Mouse (Mus musculus) left cerebral cortex, postnatal 14 days (tissue): Measurements from ENCODE around the gene Emilin3. TPM values are rescaled to one million over a fixed set of nuclear protein-coding genes. Genes with fewer than 3 reads are reported as not detected.
A peak's percentile ranks its signal among the peaks of the same experiment; 100 is the strongest.

Experiments used
- DNase-seq, 2 experiments: peaks; one replicate each; pipeline ENCODE4 v3.0.0; 2021 to 2022; ENCODE audit warnings: low spot score in 2 of 2, mixed read lengths in 1 of 2
- intact Hi-C: fragments of 180-260 bp; cut with DNase I; formaldehyde crosslinking; loops from one replicate; pipeline ENCODE4 v1.15.1; 2025
- total RNA-seq, 2 experiments: library from RNA; stranded (reverse); gene quantifications; 2 replicates each; pipeline ENCODE4 v1.2.3; 2021

Gene Emilin3
- total RNA-seq, 2 experiments from 2014 or later: 0.35 to 0.57 TPM

DNA sequence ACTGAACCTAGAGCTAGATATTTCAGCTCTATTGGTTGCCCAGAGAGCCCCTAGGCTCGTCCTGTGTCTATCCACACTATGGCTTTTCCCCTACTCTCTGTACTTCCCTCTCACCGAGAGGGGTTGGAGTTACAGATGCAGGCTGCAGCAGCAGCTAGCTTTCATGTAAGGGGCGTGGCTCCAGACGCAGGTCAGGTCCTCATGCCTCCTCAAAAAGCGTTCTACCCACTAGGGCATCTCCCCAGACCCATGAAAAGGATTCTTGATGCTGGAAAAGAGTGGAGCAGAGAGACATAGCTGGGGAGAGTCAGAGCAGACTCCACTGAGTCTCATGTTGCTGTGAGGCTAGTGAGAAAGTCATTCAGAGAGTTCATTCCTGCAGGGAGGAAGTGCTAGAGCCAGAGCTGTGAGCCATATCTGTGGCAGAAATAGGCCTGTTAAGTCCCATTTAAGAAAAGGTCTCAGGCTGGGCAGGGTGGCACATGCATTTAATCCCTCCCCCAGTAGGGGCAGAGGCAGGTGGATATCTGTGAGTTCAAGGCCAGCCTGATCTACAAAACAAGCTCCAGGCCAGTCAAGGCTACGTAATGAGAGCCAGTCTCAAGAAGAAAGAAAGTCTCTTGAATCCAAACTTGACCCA lies 30.5 kb downstream of the Emilin3 start:
- intact Hi-C loops: no loop called here
- DNase-seq: no peak

DNA sequence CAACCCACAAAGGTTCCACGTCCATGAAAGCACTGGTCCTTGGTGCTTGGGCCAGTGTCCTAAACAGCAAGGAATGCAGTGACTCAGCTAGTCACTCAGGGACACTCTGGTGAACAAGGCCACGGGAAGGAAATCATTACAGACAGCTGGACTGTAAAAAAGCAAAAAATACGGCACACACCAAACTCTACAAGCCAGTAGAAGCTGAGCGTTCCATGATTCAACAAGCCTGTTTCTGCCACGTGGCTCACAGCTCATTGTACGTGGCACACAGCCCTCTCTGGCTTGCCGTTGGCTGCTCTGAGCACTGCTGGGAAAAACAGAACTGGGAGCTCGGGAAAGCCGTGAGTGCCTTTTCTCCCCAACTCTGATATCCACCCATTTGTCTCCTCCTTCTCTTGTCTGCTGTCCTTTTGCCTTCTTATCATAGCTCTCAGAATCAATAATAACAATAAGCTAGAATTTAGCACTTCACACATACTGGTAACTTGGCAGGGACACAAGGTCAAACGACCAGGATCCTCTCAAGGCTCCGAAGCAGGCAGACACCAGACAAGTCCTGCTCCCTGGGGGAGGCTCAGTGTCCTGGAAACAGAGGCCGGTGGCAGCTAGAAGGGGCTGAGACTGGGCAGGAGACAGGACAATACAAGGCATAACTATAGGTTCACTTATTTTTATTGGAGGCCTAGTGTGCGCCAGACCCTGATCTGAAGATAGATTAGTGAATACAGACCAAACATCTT lies 31.5 kb downstream of the Emilin3 start, which contains the start of gene Lpin3:
Lpin3 (plus strand) TSS at position 218 of the 743 bp plus-strand sequence.
- DNase-seq: peak in 1 of 2 experiments; percentile 30
- intact Hi-C loops: no loop called here

- no peak for DNase-seq
- intact Hi-C loops: no loop called here
Observed at GRCm38 (mm10) chr2:160876115-160876514, 36.0 kb downstream of the Emilin3 start.

DNA sequence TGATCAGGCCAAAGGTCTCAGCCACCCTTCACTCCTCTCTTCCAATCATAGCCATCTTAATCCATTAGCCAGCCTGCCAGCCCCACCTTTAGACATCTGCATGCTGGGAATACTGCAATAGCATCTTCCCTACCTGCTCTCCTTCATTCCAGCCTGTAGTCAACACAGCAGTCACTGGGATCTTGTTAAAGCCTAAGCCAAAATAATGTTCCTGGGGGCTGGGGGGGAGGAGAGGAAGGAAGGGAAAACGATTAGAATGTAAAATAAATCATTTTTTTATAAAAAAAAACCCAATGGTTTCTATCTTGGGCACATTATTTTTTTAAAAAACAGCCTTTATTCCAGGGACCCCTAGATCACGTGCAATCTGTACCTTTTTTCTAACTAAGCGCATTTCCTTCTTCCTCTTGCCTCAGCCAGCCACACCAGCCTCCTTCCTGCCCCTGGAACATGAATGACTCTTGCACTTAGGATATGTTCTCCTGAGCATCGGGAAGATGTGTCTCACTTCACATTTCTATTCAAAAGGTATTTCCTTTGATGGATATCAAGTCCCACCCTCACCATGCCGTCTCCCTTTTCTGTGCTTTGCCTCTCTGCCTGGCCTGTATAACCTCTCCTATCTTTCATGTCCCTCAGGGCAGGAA lies 37.8 kb downstream of the Emilin3 start:
- intact Hi-C loops: loop anchor here (5.0 kb wide), 2 partner anchors 87 to 142 kb away; partner anchors contain the start of gene Plcg1
- no peak for DNase-seq

DNA sequence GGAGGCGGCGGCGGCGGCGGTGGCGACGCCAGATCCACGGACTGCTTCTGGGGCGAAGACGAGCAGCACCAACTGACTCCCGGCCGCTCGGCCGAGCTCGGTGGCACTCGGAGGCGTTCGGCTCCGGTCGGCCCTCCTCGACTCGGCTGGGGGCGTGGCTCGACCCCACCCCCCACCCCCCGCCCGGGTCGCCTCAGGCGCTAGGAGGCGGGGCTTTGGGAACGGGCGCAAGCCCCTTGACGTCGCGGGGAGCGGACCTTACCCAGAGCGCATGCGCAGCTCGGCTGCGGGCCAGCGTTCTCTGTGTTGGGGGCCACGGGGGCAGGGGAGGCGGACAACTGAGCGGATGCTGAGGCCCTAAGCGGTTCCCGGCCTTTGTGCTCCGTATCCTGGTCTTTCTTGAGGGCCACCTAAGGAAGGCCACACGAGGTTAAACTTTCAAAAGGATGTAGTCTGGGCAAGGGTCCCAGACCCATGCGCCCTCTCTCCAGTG lies 39.2 kb downstream of the Emilin3 start, which contains the start of gene Zhx3:
Zhx3 (minus strand) TSS at position 109 of the 493 bp plus-strand sequence.
- peak; percentile 84 to 89 for DNase-seq
- intact Hi-C loops: loop anchor here (5.0 kb wide), 2 partner anchors 86 to 141 kb away; partner anchors contain the start of gene Plcg1

DNA sequence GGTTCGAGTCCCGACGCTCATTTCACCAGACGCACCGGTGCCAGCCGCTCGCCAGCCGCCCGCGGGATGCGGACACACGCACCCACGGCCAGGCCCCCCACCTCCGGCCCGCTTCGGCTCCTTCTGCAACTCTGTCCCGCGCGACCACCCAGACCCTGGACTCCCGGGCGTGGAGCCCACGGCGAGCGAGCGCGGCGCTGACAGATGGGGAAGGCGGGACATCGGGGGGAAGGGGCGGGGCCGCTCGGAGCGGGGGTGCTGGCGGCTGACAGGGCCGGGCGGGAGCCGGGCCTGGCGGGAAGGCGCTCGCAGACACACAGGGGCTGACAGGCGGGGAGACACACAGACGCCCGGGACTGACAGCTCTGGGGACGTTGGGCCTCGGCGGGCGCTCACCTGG lies 39.7 kb downstream of the Emilin3 start:
- DNase-seq: peak; percentile 41 to 69
- intact Hi-C loops: loop anchor here (5.0 kb wide), 2 partner anchors 85 to 140 kb away; partner anchors contain the start of gene Plcg1

GRCm38 (mm10) chr2:160871310-160871709 lies 40.8 kb downstream of the Emilin3 start:
- intact Hi-C loops: loop anchor here (5.0 kb wide), 2 partner anchors 84 to 139 kb away; partner anchors contain the start of gene Plcg1
- no peak for DNase-seq

DNA sequence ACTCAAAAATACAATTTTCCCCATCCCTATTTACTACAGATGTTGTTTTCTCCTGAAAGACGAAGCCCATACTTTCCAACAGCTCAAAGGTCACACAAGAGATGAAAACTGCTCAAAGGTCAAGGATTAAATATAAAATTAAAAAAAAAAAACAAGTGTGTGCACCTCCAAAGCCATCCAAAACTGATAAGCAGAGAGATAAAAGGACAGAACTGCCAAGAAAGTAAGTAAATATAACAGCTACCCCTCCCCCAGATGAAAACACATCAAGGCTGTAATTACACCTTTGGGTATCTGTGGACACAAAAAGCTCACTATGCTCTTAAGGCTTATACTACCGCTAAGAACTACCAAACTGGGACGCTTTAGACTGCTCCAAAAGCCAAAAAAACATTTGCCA lies 42.7 kb downstream of the Emilin3 start:
- no peak for DNase-seq
- intact Hi-C loops: no loop called here

DNA sequence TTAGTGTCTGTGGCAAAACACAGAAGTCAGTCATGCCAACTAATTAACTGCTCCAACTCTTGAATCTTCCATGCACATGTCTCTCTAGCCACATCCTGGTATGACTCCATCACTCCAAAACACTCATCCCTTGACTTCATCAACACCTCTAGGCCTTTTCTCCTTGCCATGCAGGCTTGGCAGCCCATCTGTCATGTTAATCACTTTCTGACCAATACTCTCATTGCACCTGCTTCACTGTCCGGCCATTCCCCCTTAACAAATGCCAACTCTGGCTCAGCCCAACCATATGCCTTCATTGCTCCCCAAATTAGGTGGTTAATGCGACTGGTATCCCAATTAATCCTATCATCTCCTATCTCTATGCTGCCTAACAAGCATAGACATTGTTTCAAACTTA lies 46.9 kb downstream of the Emilin3 start:
- DNase-seq: no peak
- intact Hi-C loops: no loop called here

DNA sequence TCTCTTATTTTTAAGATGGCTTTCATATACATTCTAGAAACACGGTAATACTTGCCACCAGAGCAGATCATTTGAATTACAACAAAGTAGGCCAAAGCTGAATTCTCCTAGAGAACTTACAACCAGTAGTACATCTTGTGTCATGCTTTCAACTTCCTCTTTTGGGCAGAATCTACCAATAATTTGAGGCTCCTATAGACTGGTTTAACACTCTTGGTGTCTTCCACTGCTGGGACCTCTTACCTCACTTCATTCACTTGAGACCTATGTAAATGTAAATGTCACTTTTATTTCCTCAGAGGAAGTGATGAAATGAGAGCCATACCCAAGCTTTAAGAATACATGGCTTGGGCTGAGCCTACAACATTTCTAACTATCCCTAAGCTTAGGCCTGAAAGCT lies 48.0 kb downstream of the Emilin3 start:
- no peak for DNase-seq
- intact Hi-C loops: no loop called here

- intact Hi-C loops: no loop called here
- no peak for DNase-seq
Observed at GRCm38 (mm10) chr2:160860363-160860762, 51.8 kb downstream of the Emilin3 start.

Other genes with a start within 250 kb of the Emilin3 start
- 100 to 1,000 TPM; 113 to 115 TPM for gene Plcg1, start 181.0 kb downstream of the Emilin3 start, total RNA-seq
- 10 to 100 TPM; 74.2 to 84.2 TPM for gene Zhx3, start 39.3 kb downstream of the Emilin3 start, total RNA-seq
- 1 to 10 TPM in 1 of 2 experiments, under 1 TPM in 1; 0.30 to 1.2 TPM for gene Lpin3, start 31.7 kb downstream of the Emilin3 start, total RNA-seq
- 10 to 100 TPM; 53.6 to 64.2 TPM for gene Chd6, start 196.7 kb upstream of the Emilin3 start, total RNA-seq